Mouse (Mus musculus) midbrain, postnatal 0 days (tissue): ENCODE data around the gene Ppif. TPM values are rescaled to one million over a fixed set of nuclear protein-coding genes. Genes with fewer than 3 reads are reported as not detected.
A peak's percentile ranks its signal among the peaks of the same experiment; 100 is the strongest.

Experiments
- ATAC-seq: fragments of 200-750 bp; cut with Nextera tagmentation; 2 replicates; pipeline ENCODE4 v1.8.0; 2017; ENCODE audit warnings: moderate number of reproducible peaks, mild to moderate bottlenecking, moderate TSS enrichment, moderate library complexity; ENCODE audit not compliant: low FRiP score
- DNase-seq: peaks from one replicate; pipeline ENCODE4 v3.0.0-alpha.2; 2015; ENCODE audit warnings: low spot score
- H3K27ac ChIP-seq: fragments of 300-500 bp; sonication (generic); 2 replicates; pipeline ENCODE4 v1.5.1; 2014; ENCODE audit warnings: low read depth, mild to moderate bottlenecking, low read length, mixed read lengths
- H3K27me3 ChIP-seq: fragments of 300-500 bp; sonication (generic); 2 replicates; pipeline ENCODE4 v1.6.1; 2014; ENCODE audit warnings: low read length, control low read depth, mixed read lengths; ENCODE audit not compliant: insufficient read depth
- H3K36me3 ChIP-seq: fragments of 300-500 bp; sonication (generic); 2 replicates; pipeline ENCODE4 v1.6.1; 2014; ENCODE audit warnings: low read length, control low read depth, mixed read lengths; ENCODE audit not compliant: insufficient read depth
- H3K4me1 ChIP-seq: fragments of 300-500 bp; sonication (generic); 2 replicates; pipeline ENCODE4 v1.6.1; 2014; ENCODE audit warnings: mild to moderate bottlenecking, control low read depth, antibody characterized with exemption, low read length, mixed read lengths; ENCODE audit not compliant: insufficient read depth
- H3K4me2 ChIP-seq: fragments of 300-500 bp; sonication (generic); 2 replicates; pipeline ENCODE4 v1.6.1; 2014; ENCODE audit warnings: low read depth, mild to moderate bottlenecking, low read length, mixed read lengths; ENCODE audit not compliant: poor library complexity, severe bottlenecking
- H3K4me3 ChIP-seq: fragments of 300-500 bp; sonication (generic); 2 replicates; pipeline ENCODE4 v1.5.1; 2014; ENCODE audit warnings: low read depth, mild to moderate bottlenecking, low read length, moderate library complexity
- H3K9ac ChIP-seq: fragments of 300-500 bp; sonication (generic); replicated peaks from 2 replicates; pipeline ENCODE4 v1.6.1; 2014; ENCODE audit warnings: mild to moderate bottlenecking, low read length, moderate library complexity, mixed read lengths; ENCODE audit not compliant: poor library complexity, severe bottlenecking
- H3K9me3 ChIP-seq: fragments of 300-500 bp; sonication (generic); 2 replicates; pipeline ENCODE4 v1.6.1; 2016; ENCODE audit warnings: low read length, control low read depth
- CTCF ChIP-seq: IDR thresholded peaks from 2 replicates; pipeline ENCODE4 v1.5.1; 2016; ENCODE audit warnings: antibody characterized with exemption, mild to moderate bottlenecking
- WGBS: fragments of 180-500 bp; shearing (Covaris S2); extraction: QIAGEN DNeasy Blood & Tissue Kit; methylation state at CpG from one replicate; pipeline ENCODE4 v1.1.7; 2014; 5-methylcytosine and 5-hydroxymethylcytosine counted together
- polyA plus RNA-seq: library from polyadenylated mRNA; unstranded; fragments of >200 nt; fragmentation: Nextera tagmentation; extraction: Ambion mirVana; gene quantifications from 2 replicates; pipeline ENCODE4 v1.2.1, GENCODE M21; 2015
- total RNA-seq: library from RNA; depleted of rRNA; stranded (reverse); fragments of >200 nt; gene quantifications from 2 replicates; pipeline ENCODE4 v1.2.3, GENCODE M21; 2014; rRNA removed

Ppif gene
- 51.4 and 55.8 TPM in 2 replicates for total RNA-seq
- 50.2 and 52.2 TPM in 2 replicates for polyA plus RNA-seq

DNA sequence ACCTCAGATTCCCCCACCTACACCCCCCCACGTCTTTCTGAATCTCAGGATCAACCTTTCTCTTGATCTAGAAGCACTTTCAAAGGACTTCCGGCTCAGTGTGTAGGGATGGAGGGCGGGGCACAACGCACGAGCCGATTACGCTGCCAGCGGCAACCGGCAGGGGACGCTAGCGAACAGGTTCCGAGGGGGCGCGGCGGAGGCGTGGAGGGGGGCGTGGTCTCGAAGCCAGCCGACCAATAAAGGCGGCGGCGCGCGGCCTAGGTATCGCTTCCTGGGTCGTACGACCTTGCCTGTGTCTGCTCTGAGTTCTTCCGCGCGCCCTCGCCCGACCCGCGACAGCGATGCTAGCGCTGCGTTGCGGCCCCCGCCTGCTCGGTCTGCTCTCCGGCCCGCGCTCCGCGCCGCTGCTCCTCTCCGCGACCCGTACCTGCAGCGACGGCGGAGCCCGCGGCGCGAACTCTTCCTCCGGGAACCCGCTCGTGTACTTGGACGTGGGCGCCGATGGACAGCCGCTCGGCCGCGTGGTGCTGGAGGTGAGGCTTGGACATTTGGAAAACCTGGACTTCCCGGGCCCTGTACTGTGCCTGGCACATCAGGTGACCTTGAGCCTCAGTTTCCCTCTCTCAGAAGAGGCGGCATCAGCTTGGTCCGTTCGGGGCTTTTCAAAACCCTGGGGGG, at the start of gene Ppif:
TSS of gene Ppif (plus strand) at position 267 of the 681 bp plus-strand sequence.
- Histone ChIP-seq H3K4me1 (peaks cover 13% of the 10 kb centered on the region), H3K9ac (peak within 1 kb of the TSS; percentile 79), H3K4me3 (peak within 1 kb of the TSS; percentile 80), H3K9me3 (no peaks in the 10 kb centered on the region), H3K27ac (peak within 1 kb of the TSS; percentile 70), H3K36me3 (peaks cover 32% of the 10 kb centered on the region), H3K27me3 (no peaks in the 10 kb centered on the region), H3K4me2 (peak within 1 kb of the TSS; percentile 96)
- WGBS: under 1% methylated on average over 65 of the region's 70 CpGs
- peak; percentile 100 for TF ChIP-seq CTCF
- ATAC-seq (peak; percentile 93), DNase-seq (peak; percentile 95)

DNA sequence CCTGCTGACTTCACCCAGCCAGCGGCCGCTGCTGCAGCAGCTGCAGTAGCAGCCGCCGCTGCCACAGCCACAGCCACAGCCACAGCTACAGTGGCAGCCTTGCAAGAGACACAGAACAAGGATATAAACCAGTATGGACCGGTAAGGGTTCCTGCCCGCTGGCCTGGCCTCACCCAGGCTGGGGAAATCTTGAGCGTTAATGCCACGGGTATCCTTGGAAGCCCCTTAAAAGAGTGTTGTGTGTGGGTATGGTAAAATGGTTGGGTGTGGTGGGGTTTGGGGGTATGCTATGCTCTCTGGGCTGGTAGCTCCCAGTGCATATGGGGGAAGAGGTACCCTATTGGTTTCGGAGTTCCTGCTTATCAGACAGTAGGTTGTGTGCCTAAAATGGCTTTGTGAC, 48.2 kb upstream of the Ppif start:
- no peak for DNase-seq
- H3K9me3 ChIP-seq: no peaks in the 10 kb centered on the region
- H3K27ac ChIP-seq: no peak overlapping the region
- no peak overlapping the region for H3K4me2 ChIP-seq
- H3K4me1 ChIP-seq: no peaks in the 10 kb centered on the region
- 86% methylated on average over 9 of the region's 9 CpGs for WGBS
- no peak for TF ChIP-seq CTCF
- H3K36me3 ChIP-seq: peaks cover 65% of the 10 kb centered on the region
- no peaks in the 10 kb centered on the region for H3K27me3 ChIP-seq
- ATAC-seq: no peak
- no peak overlapping the region for H3K4me3 ChIP-seq
- H3K9ac ChIP-seq: no peak overlapping the region

- DNase-seq: peak; percentile 74
- H3K27ac ChIP-seq: no peak overlapping the region
- H3K9ac ChIP-seq: no peak overlapping the region
- 0 out of 2 replicates have a peak, but pooled peaks have one; percentile 26 for ATAC-seq
- H3K4me3 ChIP-seq: no peak overlapping the region
- no peaks in the 10 kb centered on the region for H3K4me1 ChIP-seq
- TF ChIP-seq CTCF: peak; percentile 92
- no peak overlapping the region for H3K4me2 ChIP-seq
- H3K9me3 ChIP-seq: no peaks in the 10 kb centered on the region
- peaks cover 70% of the 10 kb centered on the region for H3K36me3 ChIP-seq
- H3K27me3 ChIP-seq: no peaks in the 10 kb centered on the region
- 80% methylated on average over 2 of the region's 2 CpGs for WGBS
Measured at GRCm38 (mm10) chr14:25646161-25646621, 47.8 kb upstream of the Ppif start.

DNA sequence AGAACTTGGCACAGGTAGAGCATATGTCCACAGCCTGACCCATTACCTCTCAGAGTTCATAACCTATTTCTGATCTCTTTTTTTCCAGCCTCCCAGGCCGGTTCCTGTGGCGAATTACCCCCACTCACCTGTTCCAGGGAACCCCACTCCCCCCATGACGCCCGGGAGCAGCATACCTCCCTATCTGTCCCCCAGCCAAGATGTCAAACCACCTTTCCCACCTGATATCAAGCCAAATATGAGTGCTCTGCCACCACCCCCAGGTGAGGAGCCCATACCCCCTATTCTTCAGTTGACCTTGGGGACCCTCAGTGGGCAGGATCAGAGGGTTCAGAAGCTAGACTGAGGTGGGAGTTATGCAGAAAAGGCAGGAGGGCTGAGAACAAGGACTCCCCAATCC, 42.8 kb upstream of the Ppif start:
- no peak overlapping the region for H3K27ac ChIP-seq
- DNase-seq: no peak
- ATAC-seq: no peak
- no peak for TF ChIP-seq CTCF
- 96% methylated on average over 4 of the region's 4 CpGs for WGBS
- H3K9me3 ChIP-seq: no peaks in the 10 kb centered on the region
- no peaks in the 10 kb centered on the region for H3K4me1 ChIP-seq
- H3K36me3 ChIP-seq: peaks cover 83% of the 10 kb centered on the region
- no peak overlapping the region for H3K4me2 ChIP-seq
- H3K27me3 ChIP-seq: no peaks in the 10 kb centered on the region
- H3K9ac ChIP-seq: no peak overlapping the region
- no peak overlapping the region for H3K4me3 ChIP-seq

DNA sequence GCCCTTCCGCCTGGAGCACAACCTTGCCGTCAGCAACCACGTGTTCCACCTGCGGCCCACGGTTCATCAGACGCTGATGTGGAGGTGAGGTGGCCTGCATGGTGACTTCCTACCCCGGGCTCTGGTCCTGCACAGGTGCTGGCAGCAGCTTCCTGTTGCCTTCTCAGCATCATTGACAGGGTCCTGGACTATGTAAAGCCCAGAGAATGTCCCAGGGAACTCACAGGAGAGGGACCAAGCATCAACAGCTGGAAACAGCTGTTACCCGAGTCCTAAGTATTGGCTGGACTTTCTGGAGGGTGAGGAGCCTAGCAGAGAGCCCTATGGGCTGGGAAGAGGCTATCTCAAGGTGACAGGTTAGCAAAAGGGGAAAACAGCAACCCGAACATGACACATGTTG, 42.0 kb upstream of the Ppif start:
- no peak for TF ChIP-seq CTCF
- Histone ChIP-seq H3K9ac (no peak overlapping the region), H3K27ac (no peak overlapping the region), H3K9me3 (no peaks in the 10 kb centered on the region), H3K4me1 (no peaks in the 10 kb centered on the region), H3K36me3 (peaks cover 85% of the 10 kb centered on the region), H3K4me3 (no peak overlapping the region), H3K4me2 (no peak overlapping the region), H3K27me3 (no peaks in the 10 kb centered on the region)
- ATAC-seq (no peak), DNase-seq (no peak)
- 94% methylated on average over 9 of the region's 9 CpGs for WGBS

DNA sequence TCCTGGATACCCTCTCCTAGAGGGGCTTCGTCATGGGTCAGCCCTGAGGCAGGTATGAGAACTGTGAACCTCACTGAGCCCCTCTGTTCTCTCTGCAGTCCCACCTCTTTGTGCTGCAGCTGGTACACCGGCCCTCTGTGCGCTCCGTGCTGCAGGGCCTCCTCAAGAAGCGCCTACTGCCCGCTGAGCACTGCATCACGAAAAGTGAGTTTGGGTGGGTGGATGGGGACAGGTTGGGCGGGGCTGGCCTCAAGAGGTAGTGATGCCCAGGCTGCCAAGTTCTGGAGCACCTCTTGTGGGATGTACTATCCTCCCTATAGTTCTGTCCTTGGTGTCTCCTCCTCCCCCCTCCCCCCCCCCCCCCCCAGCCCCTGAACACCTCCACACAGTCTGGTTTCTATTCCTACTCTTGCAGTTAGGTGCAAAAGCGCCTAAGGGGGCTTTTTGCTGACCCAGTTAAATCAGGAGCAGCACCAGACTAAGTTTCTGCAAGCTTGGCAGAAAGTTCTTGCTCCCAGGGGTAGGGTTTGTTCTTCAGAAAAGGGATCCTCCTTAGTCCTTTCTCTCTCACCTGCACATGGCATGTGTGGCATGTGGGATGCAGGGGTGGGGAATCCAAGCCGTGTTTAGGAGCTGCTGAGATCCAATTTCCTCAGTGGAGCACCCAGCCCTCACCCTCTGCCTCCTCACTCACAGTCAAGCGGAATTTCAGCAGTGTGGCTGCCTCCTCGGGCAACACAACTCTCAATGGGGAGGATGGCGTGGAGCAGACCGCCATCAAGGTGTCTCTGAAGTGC, 39.4 kb upstream of the Ppif start:
- WGBS: 85% methylated on average over 14 of the region's 14 CpGs
- ATAC-seq: no peak
- Histone ChIP-seq H3K27ac (no peak overlapping the region), H3K4me3 (no peak overlapping the region), H3K4me2 (no peak overlapping the region), H3K27me3 (no peaks in the 10 kb centered on the region), H3K9me3 (no peaks in the 10 kb centered on the region), H3K9ac (no peak overlapping the region), H3K4me1 (no peaks in the 10 kb centered on the region), H3K36me3 (peaks cover 98% of the 10 kb centered on the region)
- DNase-seq: no peak
- no peak for TF ChIP-seq CTCF
